Mouse (Mus musculus) lung, postnatal 0 days (tissue): ENCODE measurements at regions not wholly inside any gene's neighbourhood (a gene's known extent, or its start where the extent isn't known, plus 50 kb on each side); places are given as distances from the start of the nearest gene placed in this dataset.

Experiments
- CTCF ChIP-seq: IDR thresholded peaks from 2 replicates; pipeline ENCODE4 v1.5.1; 2016; ENCODE audit warnings: antibody characterized with exemption, mild to moderate bottlenecking
- EP300 ChIP-seq: IDR thresholded peaks from 2 replicates; pipeline ENCODE4 v1.6.1; 2016; ENCODE audit warnings: antibody characterized with exemption, mild to moderate bottlenecking, control low read depth

GRCm38 (mm10) chr17:75920240-75920639 lies 368.5 kb upstream of the Fam98a start:
- no peak for TF ChIP-seq CTCF
- no peak for TF ChIP-seq EP300
